Mouse (Mus musculus) ES-E14 (cell line): ENCODE data around the gene Mgst2.

ENCODE experiments used
- MAFK ChIP-seq: IDR thresholded peaks from 2 replicates; pipeline ENCODE4 v1.6.1; 2014; ENCODE audit warnings: mild to moderate bottlenecking, low read depth, low read length, inconsistent platforms; ENCODE audit not compliant: insufficient read depth
- ZNF384 ChIP-seq: IDR thresholded peaks from 2 replicates; pipeline ENCODE4 v1.6.1; 2012; ENCODE audit warnings: low read depth, low read length, inconsistent platforms

- TF ChIP-seq MAFK (no peak), ZNF384 (no peak)
Observed at GRCm38 (mm10) chr3:51660821-51661276, 689 bp downstream of the Mgst2 start.
